Mouse (Mus musculus): Measurements from ENCODE around the gene Pcdh9. TPM values are rescaled to one million over a fixed set of nuclear protein-coding genes. Genes with fewer than 3 reads are reported as not detected.

Pcdh9 gene
- polyA plus RNA-seq, 1 experiment from 2014 or later: 24.1 TPM

GRCm38 (mm10) chr14:93040591-93040990 is 849.9 kb downstream of the Pcdh9 start:
- WGBS: 60% methylated on average over 6 of the region's 6 CpGs
- H3K9ac ChIP-seq (ENCODE audit: low read length): no peak overlapping the region

GRCm38 (mm10) chr14:93039326-93040221 is 850.9 kb downstream of the Pcdh9 start:
- H3K9me3 ChIP-seq (replicated peaks; ENCODE audit: control insufficient read depth, low read length): no peaks in the 10 kb centered on the region
- no peak for ATAC-seq (ENCODE audit: insufficient read depth, low FRiP score)
- H3K36me3 ChIP-seq (ENCODE audit: control insufficient read depth, insufficient read depth, low read length): no peaks in the 10 kb centered on the region
- H3K27ac ChIP-seq (ENCODE audit: low read length): no peak overlapping the region
- H3K4me1 ChIP-seq (ENCODE audit: control insufficient read depth, insufficient read depth, low read length): no peaks in the 10 kb centered on the region
- H3K9ac ChIP-seq (ENCODE audit: low read length): no peak overlapping the region
- no peak overlapping the region for H3K4me2 ChIP-seq (ENCODE audit: low read depth, low read length)
- H3K27me3 ChIP-seq (ENCODE audit: control insufficient read depth, insufficient read depth, low read length): no peaks in the 10 kb centered on the region
- H3K4me3 ChIP-seq (replicated peaks; ENCODE audit: low read length): no peak overlapping the region
- 52% methylated on average over 8 of the region's 8 CpGs for WGBS

More at GRCm38 (mm10) chr14:93040591-93040990, 849.9 kb downstream of the Pcdh9 start:
- Histone ChIP-seq H3K27me3 (ENCODE audit: control insufficient read depth, insufficient read depth, low read length) (no peaks in the 10 kb centered on the region), H3K4me1 (ENCODE audit: control insufficient read depth, insufficient read depth, low read length) (no peaks in the 10 kb centered on the region), H3K9me3 (replicated peaks; ENCODE audit: control insufficient read depth, low read length) (no peaks in the 10 kb centered on the region), H3K4me2 (ENCODE audit: low read depth, low read length) (no peak overlapping the region), H3K27ac (ENCODE audit: low read length) (no peak overlapping the region), H3K36me3 (ENCODE audit: control insufficient read depth, insufficient read depth, low read length) (no peaks in the 10 kb centered on the region), H3K4me3 (replicated peaks; ENCODE audit: low read length) (no peak overlapping the region)
- ATAC-seq (ENCODE audit: insufficient read depth, low FRiP score): no peak

- Histone ChIP-seq H3K4me2 (ENCODE audit: low read depth, low read length) (no peak overlapping the region), H3K27me3 (ENCODE audit: control insufficient read depth, insufficient read depth, low read length) (no peaks in the 10 kb centered on the region), H3K4me1 (ENCODE audit: control insufficient read depth, insufficient read depth, low read length) (no peaks in the 10 kb centered on the region), H3K4me3 (replicated peaks; ENCODE audit: low read length) (no peak overlapping the region), H3K9ac (ENCODE audit: low read length) (no peak overlapping the region), H3K9me3 (replicated peaks; ENCODE audit: control insufficient read depth, low read length) (no peaks in the 10 kb centered on the region), H3K27ac (ENCODE audit: low read length) (no peak overlapping the region), H3K36me3 (ENCODE audit: control insufficient read depth, insufficient read depth, low read length) (no peaks in the 10 kb centered on the region)
- no peak for ATAC-seq (ENCODE audit: insufficient read depth, low FRiP score)
- WGBS: 65% methylated on average over 5 of the region's 5 CpGs
These were observed 881.1 kb downstream of the Pcdh9 start for GRCm38 (mm10) chr14:93009147-93010064.

All from stomach, embryonic 16.5 days (tissue).